ENCODE assay signal across 22 mouse cellular contexts in the genomic region with DNA sequence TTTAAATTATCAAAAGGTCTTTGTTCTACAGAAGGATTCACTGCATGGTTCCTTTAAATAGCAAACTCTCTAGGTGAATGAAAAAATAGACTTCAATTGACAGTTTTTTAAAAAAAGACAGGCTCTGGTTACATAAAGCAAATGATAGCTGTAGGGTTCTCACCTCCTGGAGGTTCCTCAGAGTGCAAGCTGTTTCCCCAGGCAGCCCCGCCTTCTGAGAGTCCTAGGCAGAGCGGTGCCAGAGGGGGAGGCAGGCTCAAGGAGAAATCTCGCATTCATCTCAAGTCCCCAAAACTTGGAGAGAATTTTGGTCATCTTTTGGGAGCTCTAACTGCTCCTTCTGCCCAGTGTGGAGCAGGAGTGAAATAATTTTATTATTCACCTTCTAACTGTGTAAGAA. TPM values are rescaled to one million over a fixed set of nuclear protein-coding genes. Genes with fewer than 3 reads are reported as not detected.
DNase-seq lines count a peak whose midpoint lies in the region; ATAC-seq and TF ChIP-seq lines count a peak whose summit lies in the region.
"Had no signal": no experiment of that assay in that cellular context is flagged by ENCODE, and none has a peak within 500 bp of the region (broad histone marks: within the 10 kb centered on the region; RNA-seq: fewer than 3 reads in every experiment).

No protein-coding gene starts in this region.

- TF ChIP-seq CTCF in forebrain, postnatal 0 days (IDR thresholded peaks at IDR 0.05; ENCODE audit: low read depth): no peak

- peaks cover 5% of the 10 kb centered on the region; the same call in 1 of the 2 replicates for H3K4me1 ChIP-seq in midbrain, embryonic 16.5 days (ENCODE audit: control insufficient read depth, insufficient read depth, low read length)
- peaks cover 4% of the 10 kb centered on the region for H3K4me1 ChIP-seq in midbrain, embryonic 13.5 days (replicated peaks)
- H3K4me1 ChIP-seq in forebrain, embryonic 14.5 days (ENCODE audit: control insufficient read depth, insufficient read depth, low read length): no peaks in the 10 kb centered on the region; the same call in 1 of the 2 replicates
- peaks cover 5% of the 10 kb centered on the region; the same call in 1 of the 2 replicates for H3K4me1 ChIP-seq in forebrain, postnatal 0 days (ENCODE audit: insufficient read depth)
- H3K4me1 ChIP-seq in kidney, embryonic 16.5 days (ENCODE audit: insufficient read depth, low read length): peaks cover 4% of the 10 kb centered on the region; the same call in 1 of the 2 replicates
- H3K4me1 ChIP-seq: embryonic facial prominence, embryonic 10.5 days; heart, embryonic 15.5 days; intestine, embryonic 15.5 days had no signal

- H3K4me3 ChIP-seq in midbrain, embryonic 16.5 days (ENCODE audit: low read depth, low read length): no peak overlapping the region
- H3K4me3 ChIP-seq in midbrain, embryonic 13.5 days (replicated peaks): no peak overlapping the region
- H3K4me3 ChIP-seq in forebrain, embryonic 14.5 days (ENCODE audit: low read depth, low read length): no peak overlapping the region
- no peak overlapping the region for H3K4me3 ChIP-seq in forebrain, postnatal 0 days (ENCODE audit: low read depth, low read length)
- H3K4me3 ChIP-seq in kidney, embryonic 16.5 days (ENCODE audit: low read length): no peak overlapping the region
- H3K4me3 ChIP-seq: embryonic facial prominence, embryonic 10.5 days; heart, embryonic 15.5 days; intestine, embryonic 15.5 days had no signal

- H3K36me3 ChIP-seq in midbrain, embryonic 16.5 days (ENCODE audit: control insufficient read depth, insufficient read depth, low read length): no peaks in the 10 kb centered on the region
- no peaks in the 10 kb centered on the region for H3K36me3 ChIP-seq in midbrain, embryonic 13.5 days
- H3K36me3 ChIP-seq in forebrain, embryonic 14.5 days (ENCODE audit: control insufficient read depth, insufficient read depth, low read length): no peaks in the 10 kb centered on the region
- no peaks in the 10 kb centered on the region for H3K36me3 ChIP-seq in forebrain, postnatal 0 days (ENCODE audit: insufficient read depth)
- no peaks in the 10 kb centered on the region for H3K36me3 ChIP-seq in kidney, embryonic 16.5 days (ENCODE audit: insufficient read depth, low read length)
- H3K36me3 ChIP-seq: embryonic facial prominence, embryonic 10.5 days; heart, embryonic 15.5 days; intestine, embryonic 15.5 days had no signal

- no peak overlapping the region for H3K4me2 ChIP-seq in midbrain, embryonic 16.5 days (ENCODE audit: low read length)
- H3K4me2 ChIP-seq in midbrain, embryonic 13.5 days (replicated peaks): no peak overlapping the region
- H3K4me2 ChIP-seq in forebrain, embryonic 14.5 days (ENCODE audit: low read length): no peak overlapping the region
- no peak overlapping the region for H3K4me2 ChIP-seq in forebrain, postnatal 0 days (ENCODE audit: low read depth)
- no peak overlapping the region for H3K4me2 ChIP-seq in kidney, embryonic 16.5 days (replicated peaks; ENCODE audit: low read depth, low read length)
- H3K4me2 ChIP-seq: heart, embryonic 11.5 days; heart, embryonic 15.5 days; hindbrain, embryonic 14.5 days; intestine, embryonic 15.5 days had no signal

- no peak overlapping the region for H3K9ac ChIP-seq in midbrain, embryonic 16.5 days (ENCODE audit: low read depth, low read length)
- H3K9ac ChIP-seq in midbrain, embryonic 13.5 days (replicated peaks): no peak overlapping the region
- H3K9ac ChIP-seq in forebrain, embryonic 14.5 days (ENCODE audit: low read length): no peak overlapping the region
- no peak overlapping the region for H3K9ac ChIP-seq in forebrain, postnatal 0 days
- no peak overlapping the region for H3K9ac ChIP-seq in kidney, embryonic 16.5 days (replicated peaks; ENCODE audit: low read length)
- H3K9ac ChIP-seq: heart, embryonic 15.5 days; hindbrain, embryonic 14.5 days; intestine, embryonic 15.5 days had no signal

- no peaks in the 10 kb centered on the region for H3K27me3 ChIP-seq in midbrain, embryonic 16.5 days (ENCODE audit: control insufficient read depth, insufficient read depth, low read depth, low read length)
- H3K27me3 ChIP-seq in midbrain, embryonic 13.5 days: 0 out of 2 replicates have a peak, but pooled peaks cover 5% of the 10 kb centered on the region
- H3K27me3 ChIP-seq in forebrain, embryonic 14.5 days (replicated peaks; ENCODE audit: control insufficient read depth, insufficient read depth, low read length): no peaks in the 10 kb centered on the region
- H3K27me3 ChIP-seq in forebrain, postnatal 0 days (ENCODE audit: insufficient read depth, low read length): no peaks in the 10 kb centered on the region
- H3K27me3 ChIP-seq in kidney, embryonic 16.5 days (ENCODE audit: insufficient read depth, low read length): no peaks in the 10 kb centered on the region
- H3K27me3 ChIP-seq: heart, embryonic 15.5 days; intestine, embryonic 15.5 days had no signal

- whole genome bisulfite sequencing in midbrain, embryonic 16.5 days: 37% methylated on average over 3 of the region's 3 CpGs
- 43% methylated on average over 3 of the region's 3 CpGs for WGBS in midbrain, embryonic 13.5 days
- WGBS in forebrain, embryonic 14.5 days: 29% methylated on average over 3 of the region's 3 CpGs
- WGBS in forebrain, postnatal 0 days: 27% methylated on average over 3 of the region's 3 CpGs
- 29% methylated on average over 3 of the region's 3 CpGs for WGBS in kidney, embryonic 16.5 days

- H3K9me3 ChIP-seq in midbrain, embryonic 16.5 days (replicated peaks; ENCODE audit: control insufficient read depth, low read length, poor library complexity, severe bottlenecking): no peaks in the 10 kb centered on the region
- H3K9me3 ChIP-seq in midbrain, embryonic 13.5 days: no peaks in the 10 kb centered on the region
- no peaks in the 10 kb centered on the region for H3K9me3 ChIP-seq in forebrain, embryonic 14.5 days (replicated peaks; ENCODE audit: control insufficient read depth, low read length)
- H3K9me3 ChIP-seq in forebrain, postnatal 0 days (ENCODE audit: low read length): no peaks in the 10 kb centered on the region
- peaks cover 4% of the 10 kb centered on the region; the same call in 1 of the 2 replicates for H3K9me3 ChIP-seq in kidney, embryonic 16.5 days (ENCODE audit: low read length)
- H3K9me3 ChIP-seq: embryonic facial prominence, embryonic 10.5 days; heart, embryonic 15.5 days; intestine, embryonic 15.5 days had no signal

- no peak overlapping the region for H3K27ac ChIP-seq in midbrain, embryonic 16.5 days (ENCODE audit: low read length)
- H3K27ac ChIP-seq in midbrain, embryonic 13.5 days: no peak overlapping the region
- no peak overlapping the region for H3K27ac ChIP-seq in forebrain, embryonic 14.5 days (ENCODE audit: low read depth, low read length)
- H3K27ac ChIP-seq in forebrain, postnatal 0 days (ENCODE audit: low read depth, low read length): 0 out of 2 replicates have a peak overlapping the region, but pooled peaks have one; percentile 4
- no peak overlapping the region for H3K27ac ChIP-seq in kidney, embryonic 16.5 days (ENCODE audit: low read length)
- H3K27ac ChIP-seq: embryonic facial prominence, embryonic 10.5 days; heart, embryonic 15.5 days; hindbrain, embryonic 14.5 days; intestine, embryonic 15.5 days had no signal

- peak; percentile 85 for ATAC-seq in frontal cortex, adult (ENCODE audit: low TSS enrichment)
- ATAC-seq in midbrain, embryonic 16.5 days: 0 out of 2 replicates have a peak, but pooled peaks have one; percentile 48
- no peak for ATAC-seq in midbrain, embryonic 13.5 days
- peak; percentile 71; the same call in 1 of the 2 replicates for ATAC-seq in forebrain, embryonic 14.5 days
- ATAC-seq in forebrain, postnatal 0 days: peak; percentile 82
- no peak for ATAC-seq in kidney, embryonic 16.5 days (ENCODE audit: low FRiP score, low TSS enrichment)
- ATAC-seq: activated CD4-positive, CD25-positive, alpha-beta regulatory T cell, adult 4 months; intestine, embryonic 15.5 days; Patski had no signal

- DNase-seq in frontal cortex, postnatal 14 days (ENCODE audit: low spot score in 2 of 2): no peak
- DNase-seq in forebrain, embryonic 14.5 days (ENCODE audit: low spot score): no peak
- no peak for DNase-seq in forebrain, postnatal 0 days
- DNase-seq: adrenal gland, postnatal 14 days; cerebellum, adult 18-20 months; cerebellum, adult 9-11 months; gastrocnemius, postnatal 36 days; heart, adult 18-20 months; heart, postnatal 14 days had no signal

RNA-seq across cellular contexts. Expression of gene Lhcgr, which starts 12.6 kb away (rescaled TPM):
- polyA plus RNA-seq in midbrain, embryonic 16.5 days (2015; fragmentation: Nextera tagmentation; extraction: Ambion mirVana): 0.52 and 1.7 TPM in 2 replicates
- polyA plus RNA-seq in midbrain, embryonic 13.5 days (2015; fragmentation: Nextera tagmentation; extraction: Ambion mirVana): 0.39 and 0.42 TPM in 2 replicates
- polyA plus RNA-seq in forebrain, embryonic 14.5 days (2014; fragmentation: Nextera tagmentation; extraction: Ambion mirVana): 0.79 and 1.3 TPM in 2 replicates
- total RNA-seq in forebrain, postnatal 0 days (2014; rRNA removed): 0.62 and 0.95 TPM in 2 replicates
- 1.2 and 2.0 TPM in 2 replicates for polyA plus RNA-seq in forebrain, postnatal 0 days (2015; fragmentation: Nextera tagmentation; extraction: Ambion mirVana)
- polyA plus RNA-seq in kidney, embryonic 16.5 days (2015; fragmentation: Nextera tagmentation; extraction: Ambion mirVana): 0.14 and 0.45 TPM in 2 replicates
- total RNA-seq: adrenal gland, postnatal 14 days; CH12.LX; gastrocnemius, adult 8-10 months; gastrocnemius, postnatal 36 days had no signal
- polyA plus RNA-seq: activated CD4-positive, CD25-positive, alpha-beta regulatory T cell, adult 4 months; embryonic facial prominence, embryonic 10.5 days; heart, embryonic 15.5 days; Patski had no signal

Comparison
In these comparisons a context has a peak if more than half of its experiments do, and no peak if none do; other contexts are left out.
1. ATAC-seq: peak in frontal cortex, adult (single experiment), midbrain, embryonic 16.5 days (single experiment), forebrain, embryonic 14.5 days (single experiment) and forebrain, postnatal 0 days (single experiment); none in midbrain, embryonic 13.5 days (single experiment) and kidney, embryonic 16.5 days (single experiment).